Mouse (Mus musculus) splenic B cell, adult 2 months (primary cell): Measurements from ENCODE around the gene Gdf15.

Source experiments
- DNase-seq: peaks from one replicate; pipeline ENCODE4 v3.0.0-alpha.2; 2011; ENCODE audit warnings: low read depth, low spot score
- H3K27me3 ChIP-seq: 2 replicates; pipeline ENCODE4 v1.6.1; 2012; ENCODE audit warnings: mild to moderate bottlenecking, low read length, moderate library complexity, mixed read lengths; ENCODE audit not compliant: control insufficient read depth, poor library complexity, insufficient read depth, severe bottlenecking
- H3K36me3 ChIP-seq: 2 replicates; pipeline ENCODE4 v1.6.1; 2012; ENCODE audit warnings: mild to moderate bottlenecking, low read length, moderate library complexity, mixed read lengths; ENCODE audit not compliant: control insufficient read depth, poor library complexity, insufficient read depth, severe bottlenecking

Gdf15 gene

GRCm38 (mm10) chr8:70609368-70609848, 22.8 kb downstream of the Gdf15 start:
- DNase-seq, result peak; percentile 93
- H3K36me3 ChIP-seq, result no peaks in the 10 kb centered on the region

GRCm38 (mm10) chr8:70608749-70609367, 23.4 kb downstream of the Gdf15 start, which contains the start of gene Ssbp4:
TSS of gene Ssbp4 (minus strand) at chr8:70608872.
- Histone ChIP-seq H3K27me3 (no peaks in the 10 kb centered on the region), H3K36me3 (no peaks in the 10 kb centered on the region)
- DNase-seq, result no peak

More at GRCm38 (mm10) chr8:70609368-70609848, 22.8 kb downstream of the Gdf15 start:
- no peaks in the 10 kb centered on the region for H3K27me3 ChIP-seq

- H3K27me3 ChIP-seq, result no peaks in the 10 kb centered on the region
- H3K36me3 ChIP-seq, result no peaks in the 10 kb centered on the region
- peak; percentile 64 for DNase-seq
These were observed 24.1 kb downstream of the Gdf15 start for GRCm38 (mm10) chr8:70607898-70608748.

- no peak for DNase-seq
- Histone ChIP-seq H3K27me3 (no peaks in the 10 kb centered on the region), H3K36me3 (no peaks in the 10 kb centered on the region)
These were observed 24.7 kb downstream of the Gdf15 start for GRCm38 (mm10) chr8:70607603-70607897.

GRCm38 (mm10) chr8:70606780-70607602, 25.3 kb downstream of the Gdf15 start:
- Histone ChIP-seq H3K36me3 (no peaks in the 10 kb centered on the region), H3K27me3 (no peaks in the 10 kb centered on the region)
- no peak for DNase-seq

- DNase-seq, result no peak
- Histone ChIP-seq H3K27me3 (no peaks in the 10 kb centered on the region), H3K36me3 (no peaks in the 10 kb centered on the region)
These were observed 26.1 kb downstream of the Gdf15 start for GRCm38 (mm10) chr8:70605871-70606779.

- no peak for DNase-seq
- Histone ChIP-seq H3K27me3 (no peaks in the 10 kb centered on the region), H3K36me3 (no peaks in the 10 kb centered on the region)
These were observed 27.7 kb downstream of the Gdf15 start for GRCm38 (mm10) chr8:70604558-70604957.

- Histone ChIP-seq H3K36me3 (no peaks in the 10 kb centered on the region), H3K27me3 (no peaks in the 10 kb centered on the region)
- no peak for DNase-seq
These were observed 30.0 kb downstream of the Gdf15 start for GRCm38 (mm10) chr8:70602139-70602811.

- peak; percentile 84 for DNase-seq
- Histone ChIP-seq H3K27me3 (no peaks in the 10 kb centered on the region), H3K36me3 (no peaks in the 10 kb centered on the region)
These were observed 31.0 kb downstream of the Gdf15 start for GRCm38 (mm10) chr8:70601271-70601649.

GRCm38 (mm10) chr8:70600473-70601270, 31.6 kb downstream of the Gdf15 start:
- Histone ChIP-seq H3K27me3 (no peaks in the 10 kb centered on the region), H3K36me3 (no peaks in the 10 kb centered on the region)
- no peak for DNase-seq

GRCm38 (mm10) chr8:70599507-70600290, 32.6 kb downstream of the Gdf15 start:
- no peaks in the 10 kb centered on the region for H3K27me3 ChIP-seq
- no peak for DNase-seq
- no peaks in the 10 kb centered on the region for H3K36me3 ChIP-seq

- no peaks in the 10 kb centered on the region for H3K27me3 ChIP-seq
- no peaks in the 10 kb centered on the region for H3K36me3 ChIP-seq
- DNase-seq, result no peak
These were observed 33.5 kb downstream of the Gdf15 start for GRCm38 (mm10) chr8:70598722-70599121.
